Mouse (Mus musculus) cerebellum, adult 11 months (tissue): ENCODE data around the gene Hmx3.

Source experiments
- DNase-seq: peaks from one replicate; pipeline ENCODE4 v3.0.0; 2022

Hmx3 gene

DNA sequence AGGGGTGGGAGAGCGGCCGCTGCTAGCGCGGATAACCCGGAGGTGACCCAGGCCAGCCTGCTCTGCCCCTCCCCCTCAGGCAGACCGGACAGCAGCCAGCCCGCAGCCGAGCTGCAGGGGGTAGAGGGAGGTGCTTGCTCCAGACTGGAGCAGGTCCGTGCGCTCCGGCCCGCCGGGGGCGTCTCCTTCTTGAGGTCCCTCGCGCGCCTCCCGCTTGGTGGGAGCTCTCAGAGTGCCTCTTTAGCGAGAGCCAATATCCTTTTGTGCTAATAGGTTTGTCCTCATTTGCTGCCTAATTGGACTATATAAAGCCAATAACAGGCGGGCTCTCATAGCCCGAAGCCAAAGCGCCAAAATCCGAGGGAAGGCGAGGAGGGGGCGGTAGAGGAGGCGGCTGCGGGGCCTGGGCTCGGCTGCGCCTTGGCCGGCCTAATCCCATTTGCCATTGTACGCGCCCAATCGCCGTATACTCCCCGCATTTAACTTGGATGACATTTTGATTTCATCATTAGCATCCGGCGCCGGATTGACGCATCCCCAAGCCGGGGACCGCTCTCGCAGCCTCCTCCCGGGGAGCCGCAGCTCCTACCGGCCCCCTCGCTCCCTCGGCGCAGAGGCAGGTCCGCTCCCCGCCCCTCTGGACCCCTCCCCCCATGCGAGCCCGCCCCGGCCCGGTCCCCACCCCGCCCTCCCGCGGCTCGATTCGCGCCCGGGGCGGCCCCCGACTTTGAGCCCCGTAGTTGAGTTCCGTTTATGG lies at the start of gene Hmx3:
TSS of gene Hmx3 (plus strand) at position 753 of the 757 bp plus-strand sequence.
- DNase-seq = no peak

DNA sequence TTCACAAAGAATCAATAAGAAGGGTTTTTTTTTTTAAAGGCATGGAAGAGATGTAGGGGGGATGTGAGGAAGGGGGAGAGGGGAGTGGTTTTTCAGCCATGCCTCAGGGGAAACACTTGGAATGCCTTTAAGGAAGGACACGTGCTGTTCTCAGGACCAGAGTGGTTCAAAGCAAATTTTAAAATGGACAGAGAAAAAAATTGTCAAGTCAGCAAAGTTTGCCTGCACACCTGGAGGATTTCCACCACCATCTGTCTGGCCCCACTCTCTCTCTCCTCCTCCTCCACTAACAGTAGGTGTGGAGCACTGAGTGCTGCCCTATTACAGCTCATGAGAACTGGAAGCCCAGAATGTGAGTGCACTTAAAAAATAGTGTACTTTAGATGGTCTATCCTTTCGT lies 38.9 kb upstream of the Hmx3 start:
- no peak for DNase-seq

DNA sequence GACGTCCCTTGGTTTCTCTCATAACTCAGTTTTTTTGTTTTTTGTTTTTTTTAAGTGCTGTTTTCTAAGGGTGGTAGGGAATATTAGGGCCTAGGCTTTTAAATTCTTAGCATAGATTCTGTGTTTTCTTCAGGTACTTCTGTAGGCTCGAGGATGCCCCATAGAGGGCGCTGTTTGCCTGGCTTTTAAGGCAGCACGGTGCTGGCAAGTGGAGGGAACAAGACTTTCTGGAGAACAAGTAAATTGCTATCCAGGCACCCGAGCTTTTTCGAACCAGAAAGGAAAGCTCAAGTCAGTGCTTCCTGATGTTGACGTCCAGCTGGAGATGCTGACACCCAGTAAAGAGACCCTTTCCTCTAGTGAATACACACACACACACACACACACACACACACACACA lies 2.7 kb upstream of the Hmx3 start:
- DNase-seq = peak; percentile 56

DNA sequence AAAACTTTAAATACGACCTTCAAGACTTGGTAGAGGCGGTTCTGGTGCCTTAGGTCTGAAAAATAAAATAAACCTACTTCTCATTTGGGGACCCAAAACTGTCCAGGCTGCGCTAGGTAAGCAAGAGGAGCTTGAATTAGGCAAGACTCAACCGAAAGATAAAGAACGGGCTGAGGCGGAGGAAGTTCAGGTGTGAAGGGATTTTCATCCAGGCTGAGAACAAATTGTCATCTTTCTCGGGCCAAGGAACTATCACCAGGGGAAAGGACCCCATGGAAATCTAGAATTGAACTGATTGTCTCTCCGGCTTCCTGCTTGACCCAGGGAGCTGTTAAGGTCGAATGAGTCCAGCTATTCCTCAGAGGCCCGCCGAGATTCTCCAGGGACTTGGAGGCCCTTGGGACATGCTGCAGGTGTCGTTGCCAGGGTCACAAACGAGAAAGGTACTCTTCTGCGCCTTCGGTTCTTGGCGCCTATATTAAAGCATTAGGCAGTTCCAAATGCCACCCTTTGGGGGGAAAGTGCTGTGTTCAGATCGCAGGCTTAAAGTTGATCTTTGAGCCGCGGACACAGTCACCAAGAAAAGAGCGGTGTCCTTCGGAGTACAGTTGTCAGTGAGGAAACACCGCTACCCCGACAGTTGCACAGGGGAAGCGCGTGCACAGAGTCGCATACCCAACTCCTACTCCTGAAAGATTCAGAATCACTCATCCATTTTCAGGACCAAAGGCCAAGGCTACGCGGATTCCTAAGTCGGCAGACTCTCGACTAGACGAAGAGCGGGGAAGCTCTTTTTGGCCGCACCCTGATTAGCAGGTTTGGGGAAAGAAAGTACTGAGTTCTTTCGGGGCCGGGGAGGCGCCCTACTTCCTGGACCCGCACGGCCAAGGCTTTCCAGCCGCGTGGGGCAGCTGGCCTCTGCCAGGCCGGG lies 1.2 kb upstream of the Hmx3 start:
- DNase-seq = no peak

DNA sequence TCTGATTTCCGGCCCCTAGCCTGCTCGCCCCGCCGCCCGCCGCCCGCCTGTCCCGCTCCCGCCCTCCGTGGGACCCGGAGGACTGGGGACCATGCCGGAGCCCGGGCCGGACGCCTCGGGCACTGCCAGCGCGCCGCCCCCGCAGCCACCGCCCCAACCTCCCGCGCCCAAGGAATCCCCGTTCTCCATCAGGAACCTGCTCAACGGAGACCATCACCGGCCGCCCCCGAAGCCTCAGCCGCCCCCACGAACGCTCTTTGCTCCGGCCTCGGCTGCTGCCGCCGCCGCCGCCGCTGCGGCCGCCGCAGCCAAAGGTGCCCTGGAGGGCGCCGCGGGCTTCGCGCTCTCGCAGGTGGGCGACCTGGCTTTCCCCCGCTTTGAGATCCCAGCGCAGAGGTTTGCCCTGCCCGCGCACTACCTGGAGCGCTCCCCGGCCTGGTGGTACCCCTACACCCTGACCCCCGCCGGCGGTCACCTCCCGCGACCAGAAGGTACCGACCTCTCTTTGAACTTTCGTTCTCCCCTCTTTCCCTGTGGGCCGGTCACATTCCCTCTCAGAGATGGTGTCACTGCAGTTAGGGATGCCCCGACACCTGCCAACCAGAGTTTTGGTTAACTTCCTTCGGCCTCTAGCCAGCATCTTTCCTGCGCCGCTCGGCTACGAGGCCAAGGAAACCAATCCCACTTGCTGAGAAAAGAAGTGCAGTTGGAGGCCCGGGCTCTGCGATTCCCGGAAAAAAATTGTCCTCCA lies 380 bp downstream of the Hmx3 start:
- no peak for DNase-seq

DNA sequence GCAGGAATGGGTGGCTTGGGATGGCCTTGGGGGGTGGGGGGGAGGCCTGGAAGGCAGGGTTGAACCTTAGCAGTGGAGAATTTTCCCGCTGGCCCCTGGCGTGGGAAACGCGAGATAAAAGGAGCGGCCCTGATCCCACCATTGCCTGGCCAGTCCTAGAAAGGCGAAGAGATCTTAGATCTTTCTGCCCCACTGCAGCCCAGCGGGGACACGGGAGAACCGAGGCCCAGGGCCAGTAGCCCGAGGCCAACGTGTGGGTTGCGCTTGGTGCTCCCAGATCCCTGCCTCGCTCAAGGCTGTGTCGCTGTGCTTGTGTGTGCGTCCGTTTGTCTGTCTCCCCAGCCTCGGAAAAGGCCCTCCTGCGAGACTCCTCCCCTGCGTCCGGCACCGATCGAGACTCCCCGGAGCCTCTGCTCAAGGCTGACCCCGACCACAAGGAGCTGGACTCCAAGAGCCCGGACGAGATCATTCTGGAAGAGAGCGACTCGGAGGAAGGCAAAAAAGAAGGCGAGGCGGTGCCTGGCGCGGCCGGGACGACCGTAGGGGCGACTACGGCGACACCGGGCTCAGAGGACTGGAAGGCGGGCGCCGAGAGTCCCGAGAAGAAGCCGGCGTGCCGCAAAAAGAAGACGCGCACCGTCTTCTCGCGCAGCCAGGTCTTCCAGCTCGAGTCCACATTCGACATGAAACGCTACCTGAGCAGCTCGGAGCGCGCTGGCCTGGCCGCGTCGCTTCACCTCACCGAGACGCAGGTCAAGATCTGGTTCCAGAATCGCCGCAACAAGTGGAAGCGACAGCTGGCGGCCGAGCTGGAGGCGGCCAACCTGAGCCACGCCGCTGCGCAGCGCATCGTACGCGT lies 1.2 kb downstream of the Hmx3 start:
- no peak for DNase-seq

DNA sequence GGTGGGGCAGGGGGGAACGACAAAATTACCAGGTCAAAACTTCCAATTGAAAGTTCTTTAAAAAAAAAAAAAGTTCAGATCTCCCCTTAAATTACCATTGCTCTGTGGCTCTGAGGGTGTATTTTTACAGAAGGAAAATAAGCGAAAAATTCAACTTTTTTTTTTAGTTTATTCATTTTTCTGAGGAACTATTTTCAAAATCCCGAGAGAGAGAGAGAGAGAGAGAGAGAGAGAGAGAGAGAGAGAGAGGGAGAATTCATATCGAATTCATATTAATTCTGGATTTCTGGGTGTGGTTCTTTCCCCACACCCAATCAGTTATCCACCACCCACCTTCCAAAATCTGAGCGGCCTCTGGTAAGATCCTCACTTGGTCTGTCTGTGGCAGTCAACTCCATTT lies 2.2 kb downstream of the Hmx3 start:
- DNase-seq = no peak

DNA sequence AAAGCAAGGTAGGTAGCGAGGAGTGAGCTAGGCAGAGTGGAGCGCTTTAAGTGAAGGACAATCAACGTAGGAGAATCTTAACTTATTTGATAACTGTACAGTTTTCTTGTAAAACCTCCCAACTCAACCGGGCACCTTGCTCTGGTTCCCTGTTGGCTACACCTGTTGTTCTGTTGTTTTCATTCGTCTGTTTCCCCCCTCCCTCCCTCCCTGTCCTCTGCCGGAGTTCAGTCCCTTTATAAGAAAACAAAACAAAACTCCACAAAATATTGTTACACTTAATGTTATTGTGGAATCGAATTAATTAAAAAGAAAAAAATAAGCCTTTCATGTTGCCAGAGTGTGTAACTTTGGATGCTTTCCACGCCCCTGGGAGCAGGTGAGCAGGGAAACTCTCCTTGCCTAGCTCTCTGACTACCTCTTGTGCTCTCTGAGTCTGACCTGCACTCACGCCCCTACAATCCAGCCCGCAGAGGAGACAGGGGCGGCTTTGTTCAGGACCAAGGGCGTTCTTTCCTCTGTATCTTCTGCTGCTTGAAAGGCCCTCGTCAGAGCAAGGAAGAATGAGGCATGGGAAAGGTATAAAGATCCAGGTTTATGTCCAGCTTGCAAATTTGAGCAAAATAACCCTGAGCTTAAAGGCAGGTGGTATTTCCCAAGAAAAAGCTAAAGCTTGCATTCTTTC lies 3.2 kb downstream of the Hmx3 start:
- no peak for DNase-seq

DNA sequence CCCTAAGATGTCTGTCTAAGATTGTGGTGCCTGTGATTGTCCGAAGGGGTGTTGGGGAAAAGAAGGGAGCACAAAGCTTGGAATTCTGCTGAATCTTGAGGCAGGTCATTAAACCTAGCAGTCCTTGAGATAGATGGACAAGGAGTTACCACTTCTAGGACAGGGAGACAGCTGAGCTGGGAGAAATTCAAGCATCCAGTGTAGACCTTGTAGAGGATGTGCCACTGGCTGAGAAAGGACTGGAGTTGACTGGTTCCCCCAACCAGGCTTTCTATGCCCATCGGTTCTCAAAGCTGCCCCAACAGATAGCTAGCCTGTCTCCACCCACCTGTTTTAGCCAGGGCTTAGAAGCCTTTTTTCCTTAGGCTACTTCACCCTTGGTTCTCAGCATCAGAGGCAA lies 3.8 kb downstream of the Hmx3 start:
- DNase-seq = no peak

DNA sequence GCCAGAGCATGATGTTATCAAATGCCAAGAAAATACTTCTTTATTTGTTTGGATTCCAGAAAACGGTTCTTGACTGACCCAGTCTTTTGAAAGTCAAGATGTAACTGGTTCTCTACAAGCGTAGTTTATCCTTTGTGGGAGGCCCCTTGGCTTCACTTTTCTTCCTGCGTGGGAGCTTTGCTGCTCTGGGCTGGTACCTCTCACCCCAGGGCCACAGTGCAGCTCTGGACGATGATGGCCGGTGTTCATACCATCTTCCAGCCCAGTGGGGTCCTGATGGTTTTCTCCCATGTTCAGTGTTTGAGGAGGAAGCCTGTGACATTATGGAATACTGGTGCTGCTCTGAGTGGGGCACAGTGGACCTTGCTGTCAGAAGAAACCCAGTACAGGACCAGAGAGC lies 4.8 kb downstream of the Hmx3 start:
- no peak for DNase-seq

DNA sequence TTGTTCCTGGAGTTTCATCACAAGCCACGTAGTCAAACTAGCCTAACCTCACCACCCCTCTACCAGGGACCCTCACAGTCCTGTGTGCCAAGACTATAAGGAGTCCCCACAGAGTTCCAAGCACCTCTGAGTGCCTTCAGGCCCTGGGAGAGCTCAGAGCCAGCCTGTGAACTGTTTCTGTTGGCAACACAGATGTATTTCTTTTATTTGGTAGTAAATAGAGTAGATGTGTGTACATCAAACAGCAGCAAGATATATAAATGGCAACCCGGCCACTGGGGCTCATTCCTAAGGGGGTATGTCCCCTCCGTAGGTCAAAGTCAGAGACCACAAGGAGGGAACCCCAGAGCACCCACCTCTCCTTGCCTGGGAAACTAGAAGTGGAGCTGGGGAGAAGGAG lies 5.8 kb downstream of the Hmx3 start, which contains the start of gene Hmx2:
TSS of gene Hmx2 (plus strand) at position 301 of the 400 bp plus-strand sequence.
- no peak for DNase-seq

DNA sequence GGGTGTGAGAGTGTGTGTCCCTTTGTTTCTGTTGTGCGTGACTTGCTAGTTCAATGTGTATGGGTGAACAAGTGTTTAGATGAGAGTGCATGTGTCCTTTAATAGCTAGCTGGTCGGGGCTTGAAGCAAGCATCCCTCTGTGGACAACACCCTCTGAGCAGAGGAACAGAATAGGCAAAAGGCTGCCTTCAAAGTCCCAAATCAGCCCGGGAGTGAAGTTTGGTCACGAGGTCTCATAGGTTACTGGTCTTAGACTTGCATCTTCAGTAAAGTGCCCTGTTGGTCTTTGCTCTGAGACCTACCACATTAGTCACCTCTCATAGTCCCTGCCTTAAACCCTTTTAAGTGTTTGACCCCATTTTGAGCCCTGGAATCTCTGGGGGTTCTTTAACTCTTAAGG lies 8.8 kb downstream of the Hmx3 start:
- DNase-seq = no peak

DNA sequence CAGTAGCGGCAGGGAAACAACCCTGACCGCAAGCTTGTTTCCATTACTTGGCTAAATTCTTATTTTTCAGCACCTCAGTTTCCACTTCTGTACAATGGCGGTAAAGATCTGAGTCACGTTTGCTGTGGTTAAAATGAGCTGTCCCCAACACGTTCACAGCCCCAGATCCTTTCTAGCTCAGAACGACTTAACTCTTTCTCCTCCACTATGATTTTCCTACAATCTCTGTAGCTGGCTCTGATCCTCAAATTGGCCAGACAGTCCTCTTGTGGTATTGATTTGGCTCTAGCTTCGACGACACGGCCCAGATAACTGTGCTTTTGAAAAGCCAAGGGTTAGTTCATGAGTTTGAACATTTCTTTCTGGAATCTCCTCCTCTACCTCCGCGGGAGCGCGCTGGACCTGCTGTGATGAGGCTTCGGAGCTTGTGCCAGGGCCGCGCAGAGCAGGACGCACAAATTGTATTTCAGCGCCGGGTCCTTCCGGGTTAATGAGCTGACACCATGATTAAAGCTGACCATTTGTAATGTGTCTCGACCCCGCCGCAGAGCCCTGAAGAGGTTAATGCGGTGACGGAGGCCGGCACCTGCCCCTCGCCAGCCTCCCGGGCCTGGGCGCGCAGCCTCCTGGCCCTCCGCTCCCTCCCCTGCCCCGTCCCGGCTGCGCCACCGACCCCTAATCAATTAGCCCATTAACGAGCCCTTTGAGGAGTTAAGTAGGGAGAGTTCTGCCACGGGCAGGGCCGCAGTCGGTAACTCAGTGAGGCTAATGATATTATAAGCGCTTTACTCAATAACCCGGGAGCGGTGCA lies 9.5 kb downstream of the Hmx3 start:
- no peak for DNase-seq

DNA sequence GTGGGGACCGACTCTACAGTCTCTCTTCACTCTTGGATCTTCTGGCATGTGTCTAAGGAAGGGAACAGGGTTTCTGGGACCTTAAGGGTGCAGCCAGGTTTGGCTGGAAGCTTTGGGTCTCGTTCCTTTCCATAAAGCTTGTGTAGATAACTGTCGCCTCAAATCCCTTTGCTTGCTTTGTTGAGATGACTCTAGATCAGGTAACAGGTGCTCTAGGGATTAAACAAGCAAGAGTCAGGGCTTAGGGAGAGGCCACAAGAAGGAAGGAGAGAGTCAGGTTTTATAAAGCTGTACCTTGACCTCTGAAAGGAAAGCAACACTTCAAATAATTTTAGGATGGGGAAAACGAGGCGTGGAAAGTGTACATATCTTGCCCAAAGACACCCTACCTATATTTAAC lies 10.1 kb downstream of the Hmx3 start:
- DNase-seq = no peak

DNA sequence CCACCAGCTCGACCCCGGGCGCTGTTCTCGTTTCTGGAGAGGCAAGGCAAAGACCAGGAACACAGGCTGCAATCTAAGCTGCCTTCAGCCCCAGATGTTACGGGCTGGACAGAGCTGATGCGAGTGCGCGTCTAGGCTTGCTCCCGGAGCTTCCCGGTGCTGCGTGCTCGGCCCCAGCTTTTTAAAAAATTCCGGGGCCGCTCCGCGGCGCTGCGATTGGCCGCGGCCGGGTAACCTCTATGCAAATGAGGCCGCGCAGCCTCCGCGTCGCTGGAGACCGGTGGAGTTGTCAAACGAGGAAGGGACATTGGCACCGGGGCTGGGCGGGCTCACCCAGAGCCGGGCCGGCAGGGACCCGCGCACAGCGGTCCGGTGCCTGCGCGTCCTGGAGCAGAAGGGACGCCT lies 11.1 kb downstream of the Hmx3 start:
- no peak for DNase-seq

DNA sequence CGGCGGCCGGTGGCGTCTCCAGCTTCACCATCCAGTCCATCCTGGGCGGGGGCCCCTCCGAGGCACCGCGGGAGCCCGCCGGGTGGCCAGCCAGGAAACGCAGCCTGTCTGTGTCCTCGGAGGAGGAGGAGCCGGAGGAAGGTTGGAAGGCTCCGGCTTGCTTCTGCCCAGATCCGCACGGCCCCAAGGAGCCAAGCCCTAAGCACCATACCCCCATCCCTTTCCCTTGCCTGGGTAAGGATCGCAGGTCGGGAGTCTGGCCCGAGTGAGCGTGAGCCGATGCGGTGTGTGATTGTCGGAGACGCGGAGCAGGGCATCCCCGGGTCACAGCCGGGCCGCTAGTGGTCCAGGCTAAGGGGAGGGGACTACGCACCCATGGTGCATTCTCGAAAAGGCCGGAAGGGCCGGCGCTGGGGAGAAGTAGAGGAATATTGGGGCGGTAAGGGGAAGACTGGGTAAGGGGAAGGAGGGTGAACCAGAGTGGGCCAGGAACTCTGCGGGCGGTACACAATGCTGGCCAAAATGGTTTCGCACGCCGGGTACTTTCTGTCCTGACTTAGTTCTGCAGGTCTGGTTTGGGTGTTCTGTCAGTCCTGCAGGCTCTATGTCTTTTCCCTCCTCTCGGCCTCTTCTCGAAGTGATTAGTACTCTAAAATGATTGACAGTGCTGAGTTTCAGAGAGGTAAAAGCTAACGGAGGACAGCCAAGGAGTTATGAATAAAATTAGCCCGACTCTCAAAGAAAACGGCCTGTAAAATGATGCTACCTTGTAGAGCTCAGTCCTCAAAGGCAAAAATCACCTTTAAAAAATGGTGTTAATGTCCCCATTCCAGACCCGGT lies 11.9 kb downstream of the Hmx3 start:
- DNase-seq = no peak

DNA sequence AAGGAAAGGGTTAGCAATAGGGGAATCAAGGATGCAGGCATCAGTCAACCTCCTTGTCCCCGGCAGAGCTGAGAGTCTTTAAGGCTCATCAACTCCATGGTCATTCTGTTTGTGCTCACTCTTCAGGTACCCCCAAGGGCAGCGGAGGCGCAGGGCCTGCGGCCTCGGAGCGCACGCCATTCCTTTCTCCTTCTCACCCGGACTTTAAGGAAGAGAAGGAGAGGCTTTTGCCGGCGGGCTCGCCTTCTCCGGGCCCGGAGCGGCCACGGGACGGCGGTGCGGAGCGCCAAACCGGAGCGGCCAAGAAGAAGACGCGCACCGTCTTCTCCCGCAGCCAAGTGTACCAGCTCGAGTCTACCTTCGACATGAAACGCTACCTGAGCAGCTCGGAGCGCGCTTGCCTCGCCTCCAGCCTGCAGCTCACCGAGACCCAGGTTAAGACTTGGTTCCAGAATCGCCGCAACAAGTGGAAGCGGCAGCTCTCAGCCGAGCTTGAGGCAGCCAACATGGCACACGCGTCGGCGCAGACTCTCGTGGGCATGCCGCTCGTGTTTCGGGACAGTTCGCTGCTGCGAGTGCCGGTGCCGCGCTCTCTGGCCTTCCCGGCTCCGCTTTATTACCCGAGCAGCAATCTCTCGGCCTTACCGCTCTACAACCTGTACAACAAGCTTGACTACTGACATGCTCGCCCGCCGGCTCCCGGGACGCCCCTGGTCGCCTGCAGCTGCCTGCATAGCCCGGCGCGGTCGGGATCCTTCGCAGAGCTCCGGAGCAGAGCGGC lies 12.8 kb downstream of the Hmx3 start:
- no peak for DNase-seq

DNA sequence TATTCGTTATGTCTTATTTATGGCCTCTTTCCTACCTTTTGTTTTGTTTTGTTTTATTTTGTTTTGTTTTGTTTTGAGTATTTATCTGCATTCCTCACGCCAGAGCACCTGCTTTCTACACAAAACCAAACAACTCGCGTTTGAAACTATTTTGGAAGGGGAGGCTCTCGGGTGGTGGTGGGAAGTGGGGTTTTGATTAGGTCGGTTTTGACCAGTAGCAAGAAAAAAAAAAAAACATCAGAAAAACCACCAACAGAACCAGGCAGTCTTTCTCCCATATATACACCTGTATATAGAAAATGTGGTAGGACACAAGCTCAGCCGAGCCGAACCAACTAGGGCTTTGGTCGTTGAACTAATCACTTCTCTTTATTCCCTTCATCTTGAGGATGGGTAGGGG lies 13.4 kb downstream of the Hmx3 start:
- DNase-seq = no peak
